Mouse (Mus musculus): ENCODE measurements around the gene Tnfsf14.

- TF ChIP-seq ZC3H11A (IDR thresholded peaks at IDR 0.05; ENCODE audit: borderline replicate concordance, low read depth, low read length) (no peak), CHD2 (IDR thresholded peaks at IDR 0.05; ENCODE audit: low read depth, low read length) (no peak), MAFK (IDR thresholded peaks at IDR 0.05; ENCODE audit: insufficient read depth, low read depth, low read length) (no peak)
Observed at GRCm38 (mm10) chr17:57227468-57227867, 33.5 kb upstream of the Tnfsf14 start.

Data from ES-E14 (cell line).